Mouse (Mus musculus) bone marrow macrophage, adult 2 months (primary cell): ENCODE measurements around the gene Nxph3.

Source experiments
- CTCF ChIP-seq: IDR thresholded peaks from 2 replicates; pipeline ENCODE4 v1.5.1; 2012; ENCODE audit warnings: low read depth, mild to moderate bottlenecking, low read length, moderate library complexity
- POLR2A ChIP-seq: IDR thresholded peaks from 2 replicates; pipeline ENCODE4 v1.6.1; 2012; ENCODE audit warnings: mild to moderate bottlenecking, low read depth, low read length, borderline replicate concordance

DNA sequence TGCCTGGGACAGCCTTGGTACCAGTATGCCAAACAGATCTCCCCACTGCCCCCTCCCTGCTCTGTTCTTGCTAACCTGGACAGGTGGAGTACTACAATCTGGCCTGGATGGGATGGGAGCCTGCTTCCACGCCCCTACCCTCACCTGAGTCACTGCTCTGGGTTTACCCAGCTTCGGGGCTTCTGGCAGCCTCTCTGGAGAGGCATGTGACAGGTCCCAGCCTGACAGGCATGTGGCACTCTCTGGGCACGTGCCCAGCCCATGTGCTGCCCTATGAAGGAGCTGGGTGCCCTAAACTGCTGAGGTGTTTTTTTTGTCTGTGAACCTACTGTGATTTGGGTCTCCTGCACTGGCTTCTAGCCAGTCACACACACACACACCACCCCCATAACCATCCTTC is 46.4 kb upstream of the Nxph3 start:
- TF ChIP-seq CTCF, result no peak
- TF ChIP-seq POLR2A, result no peak
